Mouse (Mus musculus): ENCODE measurements around the gene Pgam1. TPM values are rescaled to one million over a fixed set of nuclear protein-coding genes. Genes with fewer than 3 reads are reported as not detected.

Pgam1 gene
- 479 and 499 TPM in 2 replicates for polyA plus RNA-seq (2012; rRNA removed)

GRCm38 (mm10) chr19:41911178-41912073, at the start of gene Pgam1:
Gene Pgam1, plus strand, starts transcription at chr19:41911923.

GRCm38 (mm10) chr19:41895460-41896318, 16.0 kb upstream of the Pgam1 start, which contains the start of gene Rrp12:
Gene Rrp12, minus strand, starts transcription at chr19:41896173.

GRCm38 (mm10) chr19:41933179-41934086, 21.7 kb downstream of the Pgam1 start, which contains the start of the genes Exosc1 and Zdhhc16:
Gene Exosc1, minus strand, starts transcription at chr19:41933423.
Gene Zdhhc16, plus strand, starts transcription at chr19:41933480.

Other genes with a start within 250 kb of the Pgam1 start
- gene Slit1, start 168.3 kb upstream of the Pgam1 start, polyA plus RNA-seq (2012; rRNA removed), result 10.7 and 11.0 TPM in 2 replicates
- gene Arhgap19, start 109.9 kb upstream of the Pgam1 start, polyA plus RNA-seq (2012; rRNA removed), result 34.4 and 46.3 TPM in 2 replicates
- 4.0 and 4.1 TPM in 2 replicates for gene Frat1, start 82.0 kb upstream of the Pgam1 start, polyA plus RNA-seq (2012; rRNA removed)
- gene Frat2, start 63.8 kb upstream of the Pgam1 start, polyA plus RNA-seq (2012; rRNA removed), result 8.5 and 19.1 TPM in 2 replicates
- 15.6 and 20.9 TPM in 2 replicates for gene Rrp12, start 15.8 kb upstream of the Pgam1 start, polyA plus RNA-seq (2012; rRNA removed)
- 42.9 and 47.1 TPM in 2 replicates for gene Exosc1, start 21.5 kb downstream of the Pgam1 start, polyA plus RNA-seq (2012; rRNA removed)
- gene Zdhhc16, start 21.6 kb downstream of the Pgam1 start, polyA plus RNA-seq (2012; rRNA removed), result 66.0 and 88.5 TPM in 2 replicates
- gene Mms19, start 69.2 kb downstream of the Pgam1 start, polyA plus RNA-seq (2012; rRNA removed), result 50.6 and 72.5 TPM in 2 replicates
- gene Ubtd1, start 69.8 kb downstream of the Pgam1 start, polyA plus RNA-seq (2012; rRNA removed), result 11.9 and 16.2 TPM in 2 replicates
- gene Ankrd2, start 124.1 kb downstream of the Pgam1 start, polyA plus RNA-seq (2012; rRNA removed), result 0.08 and 0.11 TPM in 2 replicates
- 1.8 and 2.8 TPM in 2 replicates for gene Hoga1, start 133.7 kb downstream of the Pgam1 start, polyA plus RNA-seq (2012; rRNA removed)
- gene 4933411K16Rik, start 140.3 kb downstream of the Pgam1 start, polyA plus RNA-seq (2012; rRNA removed), result 0.50 and 0.51 TPM in 2 replicates
- 48.5 and 49.9 TPM in 2 replicates for gene Morn4, start 174.4 kb downstream of the Pgam1 start, polyA plus RNA-seq (2012; rRNA removed)
- 36.2 and 37.6 TPM in 2 replicates for gene Pi4k2a, start 178.5 kb downstream of the Pgam1 start, polyA plus RNA-seq (2012; rRNA removed)
- gene Avpi1, start 217.1 kb downstream of the Pgam1 start, polyA plus RNA-seq (2012; rRNA removed), result 4.8 and 8.6 TPM in 2 replicates
- gene Marveld1, start 235.5 kb downstream of the Pgam1 start, polyA plus RNA-seq (2012; rRNA removed), result 16.4 and 35.8 TPM in 2 replicates

All from central nervous system, embryonic 11.5 days (tissue).